Mouse (Mus musculus) yolk sac, embryonic 10.5 days (tissue): ENCODE measurements at regions not wholly inside any gene's neighbourhood (a gene's known extent, or its start where the extent isn't known, plus 50 kb on each side); places are given as distances from the start of the nearest gene placed in this dataset.
A peak's percentile ranks its signal among the peaks of the same experiment; 100 is the strongest.

Experiments
- DNase-seq: peaks from one replicate; pipeline ENCODE4 v3.0.0-alpha.2; 2017; ENCODE audit warnings: low spot score

DNA sequence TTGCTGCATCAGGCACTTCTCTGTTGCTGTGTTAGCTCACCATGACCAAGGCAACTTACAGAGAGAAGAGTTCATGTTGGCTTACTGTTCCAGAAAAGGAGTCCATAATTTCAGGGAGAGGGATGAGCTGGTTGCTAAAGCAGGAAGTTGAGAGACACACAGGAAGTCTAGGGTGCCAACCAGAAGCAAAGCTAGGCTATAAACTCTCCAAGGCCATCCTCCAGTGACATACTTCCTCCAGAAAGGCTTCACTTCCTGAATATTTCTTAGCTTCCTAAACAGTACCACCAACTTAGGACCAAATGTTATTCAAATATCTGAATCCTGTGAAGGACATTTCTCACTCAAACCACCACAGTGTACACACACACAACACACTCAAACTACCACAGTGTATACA is 2010.6 kb downstream of the A830018L16Rik start:
- DNase-seq: no peak

DNA sequence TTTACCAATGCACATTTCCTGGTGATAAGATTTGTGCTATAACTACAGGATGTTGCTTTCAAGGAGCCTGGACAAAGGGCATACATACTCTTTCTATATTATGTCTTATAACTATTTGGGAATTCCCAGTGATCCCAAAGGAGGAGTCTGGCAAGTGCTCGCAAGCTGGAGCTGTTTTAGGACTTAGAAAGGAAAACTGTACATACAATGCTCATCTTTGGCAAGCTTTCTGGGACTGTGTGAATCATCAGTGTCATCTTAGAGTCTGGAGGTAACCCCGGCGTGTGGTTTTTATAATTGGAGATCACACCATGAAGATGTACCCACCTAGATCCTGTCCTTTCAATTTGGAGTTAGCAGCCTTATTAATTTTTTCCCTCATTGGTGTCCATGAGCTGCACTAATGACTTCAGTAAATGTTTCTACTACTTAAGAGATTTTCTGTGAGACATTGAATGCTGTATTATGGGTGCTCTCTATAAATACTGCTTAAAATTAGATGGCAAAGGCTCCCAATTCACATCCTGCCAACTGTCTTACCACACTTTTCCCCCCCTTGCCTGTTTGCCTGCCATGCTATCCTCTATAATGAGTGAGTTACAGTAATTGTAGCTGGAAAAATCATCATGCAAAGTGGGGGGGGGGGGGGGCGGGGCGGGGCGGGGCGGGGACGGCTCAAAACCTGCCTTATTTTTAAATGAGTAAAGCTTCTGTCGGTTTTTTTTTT is 2011.9 kb downstream of the A830018L16Rik start:
- no peak for DNase-seq

DNA sequence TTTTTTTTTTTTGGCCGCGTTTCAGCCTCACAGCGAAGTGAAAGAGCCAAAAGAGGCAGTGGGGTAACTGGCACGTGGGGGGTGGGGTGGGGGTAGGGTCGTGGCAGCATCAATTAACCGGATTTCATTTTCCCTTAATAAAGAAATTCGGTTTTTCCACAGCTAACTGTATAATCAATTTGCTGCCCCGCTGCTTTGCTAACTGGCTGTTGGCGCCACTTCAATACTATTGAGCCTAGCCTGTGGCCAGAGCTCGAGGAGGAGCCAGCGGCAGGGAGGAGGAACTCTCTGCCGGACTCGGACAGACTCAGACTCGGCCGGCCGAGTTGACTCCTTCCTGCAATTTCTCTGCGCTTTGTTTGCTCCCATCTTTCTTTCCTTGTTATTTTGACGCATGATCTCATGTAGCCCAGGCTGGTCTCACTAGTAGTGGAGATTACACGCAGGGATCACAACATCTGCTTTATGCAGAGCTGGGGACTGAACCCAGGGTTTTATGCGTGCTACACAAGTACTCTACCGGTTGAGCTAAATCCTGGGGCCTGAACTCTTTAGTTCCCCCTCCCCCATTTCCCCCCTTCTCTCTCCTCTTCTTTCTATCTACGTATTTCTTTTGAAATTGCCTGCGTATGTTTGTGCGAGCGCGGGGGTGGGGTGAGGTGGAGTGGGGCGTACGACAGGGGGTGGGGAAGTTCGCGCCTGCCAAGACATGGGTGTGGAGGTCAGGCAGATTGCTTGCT is 2012.6 kb downstream of the A830018L16Rik start:
- DNase-seq: peak; percentile 63

- no peak for DNase-seq
These were observed 2013.1 kb downstream of the A830018L16Rik start for GRCm38 (mm10) chr1:13427068-13427434.

DNA sequence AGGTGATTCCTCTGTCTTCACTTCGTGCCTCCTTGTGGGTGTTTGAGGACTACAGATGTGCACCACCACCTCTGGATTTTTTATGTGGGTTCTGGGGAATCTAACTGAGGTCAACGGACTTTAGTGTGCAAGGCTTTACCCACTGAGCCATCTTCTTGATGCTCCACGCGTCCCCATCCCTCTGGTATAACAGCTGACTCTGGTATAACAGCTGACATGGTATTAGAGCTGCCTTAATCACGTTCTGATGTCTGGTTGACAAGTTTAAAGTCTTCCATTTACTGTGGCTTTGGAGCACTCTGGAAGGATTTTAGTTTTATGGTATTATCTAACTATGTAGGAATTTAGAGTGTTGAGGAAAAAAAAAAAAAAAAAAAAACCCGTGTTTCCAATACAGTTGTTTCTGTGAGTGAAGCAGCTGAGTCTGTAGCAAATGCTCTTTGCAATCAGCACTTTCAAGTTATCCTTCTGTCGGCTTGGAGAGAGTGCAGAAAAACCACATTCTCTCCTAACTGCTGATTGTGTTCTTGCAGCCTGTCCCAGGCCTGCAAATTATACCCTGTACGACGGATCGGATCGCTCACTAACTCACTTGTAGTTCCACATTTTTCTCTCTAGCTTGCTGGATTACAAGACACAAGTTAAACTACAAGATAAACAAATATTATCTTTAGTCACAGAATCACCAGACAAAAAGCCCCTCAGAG is 2013.7 kb downstream of the A830018L16Rik start:
- DNase-seq: no peak

DNA sequence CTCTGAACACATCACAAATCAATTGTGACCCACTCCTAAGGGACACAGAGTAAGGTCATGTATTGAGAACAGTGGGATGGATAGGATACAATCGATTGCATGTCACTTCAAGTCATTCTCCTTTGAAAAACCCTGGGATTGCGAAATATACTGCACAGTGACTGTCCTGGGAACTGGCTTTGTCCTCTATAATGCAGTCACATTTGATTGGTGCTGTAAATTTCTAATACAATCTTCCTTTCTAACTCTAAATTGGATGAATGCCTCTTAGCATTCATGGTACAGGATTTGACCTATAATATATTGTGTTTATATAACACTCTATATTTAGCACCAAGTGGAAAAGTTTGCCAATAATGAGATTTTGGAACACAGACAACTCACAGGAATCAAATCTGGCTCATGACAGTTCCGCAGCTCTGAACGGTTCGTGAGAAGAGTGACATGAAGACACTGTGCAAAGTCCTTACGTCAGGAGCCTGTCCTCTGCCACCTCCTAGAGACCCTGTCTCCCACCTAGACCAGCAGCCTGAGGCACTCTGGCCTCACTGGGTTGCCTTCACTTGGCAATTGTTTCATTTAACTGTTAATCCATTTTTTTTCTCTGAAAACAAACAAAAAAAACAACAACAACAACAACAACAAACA is 2024.0 kb downstream of the A830018L16Rik start:
- DNase-seq: no peak

- DNase-seq: no peak
These were observed 2028.5 kb downstream of the A830018L16Rik start for GRCm38 (mm10) chr1:13442366-13442765.

- DNase-seq: no peak
These were observed 2040.6 kb downstream of the A830018L16Rik start for GRCm38 (mm10) chr1:13454534-13454933.

GRCm38 (mm10) chr1:13455572-13455971 is 2041.7 kb downstream of the A830018L16Rik start:
- no peak for DNase-seq

DNA sequence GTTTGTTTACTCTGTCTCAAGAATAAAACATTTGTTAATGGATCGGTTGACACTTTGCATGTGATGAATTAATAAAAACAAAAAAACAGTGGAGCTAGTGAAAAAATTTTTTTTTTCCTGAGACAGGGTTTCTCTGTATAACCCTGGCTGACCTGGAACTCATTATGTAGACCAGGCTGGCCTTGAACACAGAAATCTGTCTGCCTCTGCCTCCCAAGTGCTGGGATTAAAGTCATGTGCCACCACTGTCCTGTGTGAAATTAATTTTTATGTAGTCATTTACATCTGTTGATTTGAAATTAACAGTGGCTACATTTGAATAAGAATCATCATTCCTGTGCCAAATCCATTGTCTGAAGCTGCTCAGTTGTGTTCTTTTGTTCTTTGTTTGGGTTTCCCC is 2050.4 kb downstream of the A830018L16Rik start:
- no peak for DNase-seq

GRCm38 (mm10) chr1:13467174-13467573 is 2053.3 kb downstream of the A830018L16Rik start:
- peak; percentile 35 for DNase-seq

- DNase-seq: no peak
These were observed 2054.2 kb downstream of the A830018L16Rik start for GRCm38 (mm10) chr1:13467886-13468630.

- DNase-seq: peak; percentile 47
These were observed 2081.0 kb downstream of the A830018L16Rik start for GRCm38 (mm10) chr1:13494727-13495404.

- no peak for DNase-seq
These were observed 2082.5 kb downstream of the A830018L16Rik start for GRCm38 (mm10) chr1:13496386-13496785.

DNA sequence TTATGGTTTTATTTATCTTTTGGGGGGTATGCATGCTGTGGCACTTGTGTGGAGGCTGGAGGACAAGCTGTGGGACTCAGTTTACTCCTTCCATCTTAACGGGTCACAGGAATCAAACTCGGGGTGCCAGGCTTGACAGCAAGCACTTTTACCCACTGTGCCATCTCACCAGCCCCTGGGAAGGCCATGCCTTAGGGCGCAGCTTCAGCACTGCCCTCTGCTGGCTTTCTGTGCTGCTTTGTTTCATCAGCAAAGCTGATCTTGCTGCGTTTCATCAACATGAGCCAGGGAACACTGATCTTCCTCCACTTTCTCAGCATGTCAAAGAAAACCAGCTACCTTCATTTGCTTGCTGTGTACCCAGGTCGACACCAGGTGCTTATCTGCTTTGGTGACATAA is 2086.6 kb downstream of the A830018L16Rik start:
- DNase-seq: no peak

GRCm38 (mm10) chr1:13501938-13502337 is 2088.0 kb downstream of the A830018L16Rik start:
- no peak for DNase-seq

DNA sequence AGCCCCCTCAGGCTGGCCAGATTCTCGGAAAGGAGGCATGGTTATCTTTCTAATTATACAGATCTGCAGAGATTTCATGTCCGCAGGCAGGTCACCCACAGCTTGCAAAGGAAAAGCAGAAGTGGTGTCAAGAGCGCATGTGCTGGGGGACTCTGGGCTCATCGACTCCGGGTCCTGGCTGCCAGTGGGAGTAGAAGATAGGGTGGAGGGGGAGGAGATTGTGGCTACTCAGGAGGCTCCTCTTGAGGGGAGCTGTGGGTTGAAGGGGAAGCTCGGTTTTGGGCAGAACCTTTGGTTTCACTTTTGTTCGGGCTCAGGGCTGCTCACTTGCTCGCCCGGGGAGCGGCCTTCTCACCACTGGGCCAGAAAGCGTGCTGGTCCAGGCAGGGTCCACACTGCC is 2099.9 kb downstream of the A830018L16Rik start:
- no peak for DNase-seq
